Mouse (Mus musculus) midbrain, embryonic 10.5 days (tissue): Measurements from ENCODE around the gene Pex6. TPM values are rescaled to one million over a fixed set of nuclear protein-coding genes. Genes with fewer than 3 reads are reported as not detected.
A peak's percentile ranks its signal among the peaks of the same experiment; 100 is the strongest.

Experiments
- DNase-seq: peaks from one replicate; pipeline ENCODE4 v3.0.0-alpha.2; 2017; ENCODE audit warnings: low spot score
- H3K27ac ChIP-seq: fragments of 300-500 bp; sonication (generic); replicated peaks from 2 replicates; pipeline ENCODE4 v1.5.1; 2016; ENCODE audit warnings: mild to moderate bottlenecking
- H3K27me3 ChIP-seq: fragments of 300-500 bp; sonication (generic); 2 replicates; pipeline ENCODE4 v1.6.1; 2016; ENCODE audit warnings: low read depth, mild to moderate bottlenecking; ENCODE audit not compliant: poor library complexity, severe bottlenecking
- H3K36me3 ChIP-seq: fragments of 300-500 bp; sonication (generic); 2 replicates; pipeline ENCODE4 v1.6.1; 2016; ENCODE audit warnings: mild to moderate bottlenecking, moderate library complexity
- H3K4me1 ChIP-seq: fragments of 300-500 bp; sonication (generic); 2 replicates; pipeline ENCODE4 v1.6.1; 2016
- H3K4me3 ChIP-seq: fragments of 300-500 bp; sonication (generic); 2 replicates; pipeline ENCODE4 v1.5.1; 2016; ENCODE audit warnings: mild to moderate bottlenecking, moderate library complexity
- H3K9me3 ChIP-seq: fragments of 300-500 bp; sonication (generic); replicated peaks from 2 replicates; pipeline ENCODE4 v1.6.1; 2016; ENCODE audit warnings: mild to moderate bottlenecking
- WGBS: fragments of 180-500 bp; shearing (Covaris S2); methylation state at CpG from one replicate; pipeline ENCODE4 v1.1.7; 2016; 5-methylcytosine and 5-hydroxymethylcytosine counted together
- polyA plus RNA-seq: library from polyadenylated mRNA; unstranded; fragments of >200 nt; fragmentation: Nextera tagmentation; extraction: Ambion mirVana; gene quantifications from 2 replicates; pipeline ENCODE4 v1.2.1, GENCODE M21; 2016

Gene Pex6
- polyA plus RNA-seq, 1 experiment from 2014 or later, result 20.8 TPM

GRCm38 (mm10) chr17:46772404-46773277, 61.4 kb downstream of the Pex6 start, which contains the start of gene 2310039H08Rik:
TSS of gene 2310039H08Rik (plus strand) at chr17:46772635.
- peak within 1 kb of the TSS; percentile 78 for H3K4me3 ChIP-seq
- H3K27me3 ChIP-seq, result no peaks in the 10 kb centered on the region
- DNase-seq, result peak; percentile 91
- H3K4me1 ChIP-seq, result peaks cover 27% of the 10 kb centered on the region
- peak within 1 kb of the TSS; percentile 88 for H3K27ac ChIP-seq
- no peaks in the 10 kb centered on the region for H3K9me3 ChIP-seq
- peaks cover 38% of the 10 kb centered on the region for H3K36me3 ChIP-seq
- WGBS, result under 1% methylated on average over 50 of the region's 50 CpGs

- H3K27ac ChIP-seq, result peak overlapping the region; percentile 88; the same call in 1 of the 2 replicates
- DNase-seq, result peak; percentile 40
- 12% methylated on average over 19 of the region's 20 CpGs for WGBS
Measured at GRCm38 (mm10) chr17:46773278-46774130, 62.2 kb downstream of the Pex6 start.

GRCm38 (mm10) chr17:46774131-46774472, 62.8 kb downstream of the Pex6 start:
- Histone ChIP-seq H3K9me3 (no peaks in the 10 kb centered on the region), H3K4me3 (peak overlapping the region; percentile 78), H3K27ac (no peak overlapping the region), H3K36me3 (peaks cover 53% of the 10 kb centered on the region), H3K27me3 (no peaks in the 10 kb centered on the region), H3K4me1 (peaks cover 23% of the 10 kb centered on the region)
- 46% methylated on average over 2 of the region's 2 CpGs for WGBS
- DNase-seq, result no peak

More at GRCm38 (mm10) chr17:46773278-46774130, 62.2 kb downstream of the Pex6 start:
- no peaks in the 10 kb centered on the region for H3K9me3 ChIP-seq
- no peaks in the 10 kb centered on the region for H3K27me3 ChIP-seq
- peaks cover 47% of the 10 kb centered on the region for H3K36me3 ChIP-seq
- H3K4me1 ChIP-seq, result peaks cover 23% of the 10 kb centered on the region
- peak overlapping the region; percentile 78 for H3K4me3 ChIP-seq

GRCm38 (mm10) chr17:46775070-46775469, 63.8 kb downstream of the Pex6 start:
- WGBS, result 96% methylated on average over 9 of the region's 9 CpGs
- H3K4me1 ChIP-seq, result peaks cover 23% of the 10 kb centered on the region
- no peak overlapping the region for H3K4me3 ChIP-seq
- H3K27ac ChIP-seq, result no peak overlapping the region
- no peak for DNase-seq
- no peaks in the 10 kb centered on the region for H3K27me3 ChIP-seq
- peaks cover 62% of the 10 kb centered on the region for H3K36me3 ChIP-seq
- H3K9me3 ChIP-seq, result no peaks in the 10 kb centered on the region

Other genes with a start within 250 kb of the Pex6 start
- 0.81 and 1.8 TPM in 2 replicates for gene Ttbk1, start 223.8 kb upstream of the Pex6 start, polyA plus RNA-seq
- gene Dnph1, start 214.8 kb upstream of the Pex6 start, polyA plus RNA-seq, result 85.2 and 98.4 TPM in 2 replicates
- gene Cul9, start 165.1 kb upstream of the Pex6 start, polyA plus RNA-seq, result 4.4 and 6.3 TPM in 2 replicates
- gene Srf, start 155.3 kb upstream of the Pex6 start, polyA plus RNA-seq, result 5.0 and 6.5 TPM in 2 replicates
- gene Ptk7, start 82.0 kb upstream of the Pex6 start, polyA plus RNA-seq, result 65.3 and 68.4 TPM in 2 replicates
- 33.0 and 40.3 TPM in 2 replicates for gene Klc4, start 65.4 kb upstream of the Pex6 start, polyA plus RNA-seq
- gene Mrpl2, start 65.2 kb upstream of the Pex6 start, polyA plus RNA-seq, result 126 and 129 TPM in 2 replicates
- 37.4 and 45.1 TPM in 2 replicates for gene Cul7, start 61.1 kb upstream of the Pex6 start, polyA plus RNA-seq
- 69.4 and 69.6 TPM in 2 replicates for gene Rrp36, start 37.1 kb upstream of the Pex6 start, polyA plus RNA-seq
- 178 and 180 TPM in 2 replicates for gene Mea1, start 32.7 kb upstream of the Pex6 start, polyA plus RNA-seq
- gene Klhdc3, start 30.5 kb upstream of the Pex6 start, polyA plus RNA-seq, result 126 and 128 TPM in 2 replicates
- gene Ppp2r5d, start 6.4 kb upstream of the Pex6 start, polyA plus RNA-seq, result 140 and 146 TPM in 2 replicates
- gene Gnmt, start 17.7 kb downstream of the Pex6 start, polyA plus RNA-seq, result 0.35 and 0.62 TPM in 2 replicates
- 69.5 and 75.0 TPM in 2 replicates for gene Cnpy3, start 40.8 kb downstream of the Pex6 start, polyA plus RNA-seq
- 0.53 and 0.55 TPM in 2 replicates for gene Ptcra, start 52.2 kb downstream of the Pex6 start, polyA plus RNA-seq
- 63.2 and 65.2 TPM in 2 replicates for gene 2310039H08Rik, start 61.2 kb downstream of the Pex6 start, polyA plus RNA-seq
- 197 and 219 TPM in 2 replicates for gene Rpl7l1, start 71.2 kb downstream of the Pex6 start, polyA plus RNA-seq
- 3.1 and 4.4 TPM in 2 replicates for gene Bicral, start 147.0 kb downstream of the Pex6 start, polyA plus RNA-seq
- gene Tbcc, start 179.2 kb downstream of the Pex6 start, polyA plus RNA-seq, result 55.9 and 57.7 TPM in 2 replicates
- not detected in 2 replicates for gene Prph2, start 199.0 kb downstream of the Pex6 start, polyA plus RNA-seq